Mouse (Mus musculus): ENCODE data around the gene Sobp. TPM values are rescaled to one million over a fixed set of nuclear protein-coding genes. Genes with fewer than 3 reads are reported as not detected.

Sobp gene
- polyA plus RNA-seq (2014; fragmentation: Nextera tagmentation; extraction: Ambion mirVana) = 2.4 and 3.0 TPM in 2 replicates

DNA sequence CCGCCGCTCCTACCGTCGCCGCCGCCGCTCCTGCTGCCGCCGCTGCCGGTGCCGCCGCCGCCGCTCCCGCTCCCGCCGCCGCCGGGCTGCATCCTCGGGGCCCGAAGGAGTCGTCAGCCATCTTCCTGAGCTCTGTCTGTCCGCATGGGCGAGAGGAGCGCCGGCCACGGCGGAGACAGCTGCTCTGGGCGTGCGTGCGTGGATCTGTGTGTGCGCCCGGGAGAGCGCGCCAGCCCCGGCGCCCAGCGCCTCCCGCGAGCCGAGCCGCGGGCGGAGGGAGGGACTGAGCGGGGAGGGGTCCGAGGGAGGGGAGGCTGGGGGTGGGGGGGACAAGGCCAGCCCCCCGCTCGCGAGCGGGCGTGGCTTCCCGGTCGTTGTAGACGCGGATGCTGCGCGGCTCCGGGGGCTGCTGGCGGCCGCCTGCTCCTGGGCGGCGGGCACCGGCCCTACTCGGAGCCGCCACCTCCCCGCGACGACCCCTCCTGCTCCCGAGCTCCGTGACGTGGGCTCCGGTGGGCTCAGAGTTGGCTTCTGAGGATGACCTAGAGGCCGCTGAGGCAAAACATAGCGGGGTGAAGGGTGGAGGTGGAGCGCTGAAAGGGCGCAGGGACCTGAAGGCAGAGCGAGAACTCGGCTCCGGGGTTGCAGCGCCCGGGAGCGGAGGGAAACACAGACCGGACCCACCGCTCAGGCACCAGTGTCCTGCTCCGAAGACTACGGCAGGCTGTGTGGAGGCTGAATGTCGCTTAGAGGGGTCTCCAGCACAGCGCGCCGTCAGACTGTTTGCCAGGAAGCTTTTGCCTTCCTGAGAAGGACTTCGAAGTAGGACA lies at the start of gene Sobp, which contains the start of gene 9030612E09Rik:
Gene Sobp, minus strand, starts transcription at position 205 of the 830 bp plus-strand sequence.
Gene 9030612E09Rik, plus strand, starts transcription at position 379 of the 830 bp plus-strand sequence.
- H3K27ac ChIP-seq (replicated peaks in 1 of 2; ENCODE audit: control insufficient read depth in 1 of 2, insufficient read depth in 1 of 2, low read depth in 2 of 2, low read length in 2 of 2) = peak within 1 kb of the TSS; percentile 35 to 73; a peak in 3 of 4 replicates
- no peaks in the 10 kb centered on the region for H3K36me3 ChIP-seq (ENCODE audit: control insufficient read depth, insufficient read depth, low read length)
- H3K9ac ChIP-seq (ENCODE audit: low read length) = peak within 1 kb of the TSS; percentile 84
- peak within 1 kb of the TSS; percentile 82 to 85 for H3K4me3 ChIP-seq (ENCODE audit: control insufficient read depth in 1 of 2, insufficient read depth in 1 of 2, low read depth in 1 of 2, low read length in 2 of 2)
- no peaks in the 10 kb centered on the region for H3K9me3 ChIP-seq (ENCODE audit: control insufficient read depth, low read length)
- H3K4me2 ChIP-seq (ENCODE audit: low read length) = peak within 1 kb of the TSS; percentile 94
- peaks cover 12% of the 10 kb centered on the region for H3K27me3 ChIP-seq (ENCODE audit: control insufficient read depth, insufficient read depth, low read length)
- peak; percentile 72 for ATAC-seq (ENCODE audit: insufficient number of reproducible peaks, insufficient read depth, low FRiP score, low read depth)
- H3K4me1 ChIP-seq (ENCODE audit: control insufficient read depth in 2 of 2, insufficient read depth in 2 of 2, low read length in 2 of 2) = peaks cover 6 to 19% of the 10 kb centered on the region in 2 experiments
- WGBS = under 1% methylated on average over 78 of the region's 91 CpGs

DNA sequence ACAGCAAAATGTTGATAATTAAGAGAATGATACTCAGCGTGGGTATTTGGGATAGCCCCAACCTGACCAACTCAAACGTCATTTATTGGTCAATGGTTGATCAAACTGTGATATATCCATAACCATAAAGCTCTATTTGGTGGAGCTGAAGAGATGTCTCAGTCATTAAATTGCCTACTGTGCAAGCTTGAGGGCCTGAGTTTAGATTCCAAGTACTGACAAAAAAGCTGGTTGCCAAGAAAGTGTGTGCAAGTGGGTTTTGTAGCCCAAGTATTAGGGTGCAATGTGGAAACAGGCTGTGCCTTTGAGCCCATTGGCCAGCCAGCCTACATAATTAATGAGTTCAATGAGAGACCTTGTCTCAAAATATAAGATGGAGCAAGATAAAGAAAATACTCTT lies 49.1 kb upstream of the Sobp start:
- no peaks in the 10 kb centered on the region for H3K9me3 ChIP-seq (ENCODE audit: control insufficient read depth, low read length)
- no peak for ATAC-seq (ENCODE audit: insufficient number of reproducible peaks, insufficient read depth, low FRiP score, low read depth)
- no peaks in the 10 kb centered on the region for H3K27me3 ChIP-seq (ENCODE audit: control insufficient read depth, insufficient read depth, low read length)
- 87% methylated on average over 2 of the region's 2 CpGs for WGBS
- H3K4me2 ChIP-seq (ENCODE audit: low read length) = no peak overlapping the region
- no peak overlapping the region for H3K9ac ChIP-seq (ENCODE audit: low read length)
- H3K27ac ChIP-seq (replicated peaks in 1 of 2; ENCODE audit: control insufficient read depth in 1 of 2, insufficient read depth in 1 of 2, low read depth in 2 of 2, low read length in 2 of 2) = no peak overlapping the region
- H3K4me3 ChIP-seq (ENCODE audit: control insufficient read depth in 1 of 2, insufficient read depth in 1 of 2, low read depth in 1 of 2, low read length in 2 of 2) = no peak overlapping the region
- no peaks in the 10 kb centered on the region for H3K36me3 ChIP-seq (ENCODE audit: control insufficient read depth, insufficient read depth, low read length)
- H3K4me1 ChIP-seq (ENCODE audit: control insufficient read depth in 2 of 2, insufficient read depth in 2 of 2, low read length in 2 of 2) = peaks cover 0 to 5% of the 10 kb centered on the region in 2 experiments; a peak in 2 of 4 replicates

DNA sequence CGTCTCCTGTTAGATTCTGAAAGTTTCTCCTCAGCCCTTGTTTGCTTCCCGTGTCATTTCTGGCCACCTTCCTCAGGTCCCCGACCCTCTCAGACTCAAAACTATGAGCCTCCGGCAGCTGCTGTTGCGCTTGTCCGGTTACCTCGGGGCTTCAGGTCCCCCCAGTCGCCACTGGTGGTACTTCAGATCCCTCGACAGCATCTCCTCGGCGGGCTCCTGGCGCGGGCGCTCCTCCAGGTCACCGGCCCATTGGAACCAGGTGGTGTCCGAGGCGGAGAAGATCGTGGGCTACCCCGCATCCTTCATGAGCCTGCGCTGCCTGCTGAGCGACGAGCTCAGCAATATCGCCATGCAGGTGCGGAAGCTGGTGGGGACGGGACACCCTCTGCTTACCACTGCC lies 47.3 kb upstream of the Sobp start:
- H3K36me3 ChIP-seq (ENCODE audit: control insufficient read depth, insufficient read depth, low read length) = no peaks in the 10 kb centered on the region
- no peaks in the 10 kb centered on the region for H3K27me3 ChIP-seq (ENCODE audit: control insufficient read depth, insufficient read depth, low read length)
- no peaks in the 10 kb centered on the region for H3K9me3 ChIP-seq (ENCODE audit: control insufficient read depth, low read length)
- H3K27ac ChIP-seq (replicated peaks in 1 of 2; ENCODE audit: control insufficient read depth in 1 of 2, insufficient read depth in 1 of 2, low read depth in 2 of 2, low read length in 2 of 2) = peak overlapping the region; percentile 86 to 93
- H3K4me1 ChIP-seq (ENCODE audit: control insufficient read depth in 2 of 2, insufficient read depth in 2 of 2, low read length in 2 of 2) = peaks cover 0 to 5% of the 10 kb centered on the region in 2 experiments; a peak in 2 of 4 replicates
- H3K4me2 ChIP-seq (ENCODE audit: low read length) = peak overlapping the region; percentile 95
- peak overlapping the region; percentile 95 for H3K9ac ChIP-seq (ENCODE audit: low read length)
- under 1% methylated on average over 25 of the region's 25 CpGs for WGBS
- peak overlapping the region; percentile 80 to 99 for H3K4me3 ChIP-seq (ENCODE audit: control insufficient read depth in 1 of 2, insufficient read depth in 1 of 2, low read depth in 1 of 2, low read length in 2 of 2)
- peak; percentile 5; the same call in 1 of the 2 replicates for ATAC-seq (ENCODE audit: insufficient number of reproducible peaks, insufficient read depth, low FRiP score, low read depth)

DNA sequence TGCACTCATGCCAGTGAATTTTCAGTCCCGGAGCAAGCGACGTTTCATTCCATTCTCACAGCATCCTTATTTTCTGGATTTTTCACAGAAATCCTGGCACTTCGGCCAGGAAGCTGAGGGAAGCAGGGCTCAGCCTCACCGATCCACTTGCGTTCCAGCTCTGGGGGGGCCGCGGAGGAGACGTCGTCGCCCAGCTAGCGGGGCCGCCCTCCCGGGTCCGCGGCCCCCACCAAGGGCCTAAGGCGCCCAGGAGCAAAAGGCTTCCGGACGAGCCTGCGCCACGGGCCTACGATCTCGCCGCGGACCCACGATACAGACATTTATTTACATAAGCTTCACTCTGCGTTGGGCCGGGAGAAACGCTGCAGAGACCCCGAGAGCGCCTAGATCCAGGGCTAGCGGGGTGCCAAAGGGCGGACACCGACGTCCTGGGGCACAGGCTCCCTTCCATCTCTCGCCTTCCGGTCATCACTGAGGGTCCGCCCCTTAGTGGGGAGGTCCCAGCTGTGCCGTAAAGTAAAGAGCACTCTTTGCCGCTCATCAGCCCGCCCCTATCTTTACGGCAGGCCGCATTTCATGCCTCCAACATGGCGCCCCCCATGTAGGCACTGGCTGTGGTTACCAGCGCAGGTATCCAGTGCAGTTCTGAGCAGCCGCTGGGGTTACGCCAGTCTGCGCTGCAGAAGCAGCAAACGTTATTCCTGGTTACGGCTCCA lies 46.7 kb upstream of the Sobp start, which contains the start of gene Pdss2:
Gene Pdss2, plus strand, starts transcription at position 577 of the 716 bp plus-strand sequence.
- Histone ChIP-seq H3K4me2 (ENCODE audit: low read length) (peak within 1 kb of the TSS; percentile 95), H3K27ac (replicated peaks in 1 of 2; ENCODE audit: control insufficient read depth in 1 of 2, insufficient read depth in 1 of 2, low read depth in 2 of 2, low read length in 2 of 2) (peak within 1 kb of the TSS; percentile 93 to 99), H3K9ac (ENCODE audit: low read length) (peak within 1 kb of the TSS; percentile 95), H3K36me3 (ENCODE audit: control insufficient read depth, insufficient read depth, low read length) (no peaks in the 10 kb centered on the region), H3K4me3 (ENCODE audit: control insufficient read depth in 1 of 2, insufficient read depth in 1 of 2, low read depth in 1 of 2, low read length in 2 of 2) (peak within 1 kb of the TSS; percentile 80 to 99), H3K27me3 (ENCODE audit: control insufficient read depth, insufficient read depth, low read length) (no peaks in the 10 kb centered on the region), H3K9me3 (ENCODE audit: control insufficient read depth, low read length) (no peaks in the 10 kb centered on the region), H3K4me1 (ENCODE audit: control insufficient read depth in 2 of 2, insufficient read depth in 2 of 2, low read length in 2 of 2) (peaks cover 0 to 5% of the 10 kb centered on the region in 2 experiments; a peak in 2 of 4 replicates)
- ATAC-seq (ENCODE audit: insufficient number of reproducible peaks, insufficient read depth, low FRiP score, low read depth) = peak; percentile 96
- under 1% methylated on average over 48 of the region's 50 CpGs for WGBS

DNA sequence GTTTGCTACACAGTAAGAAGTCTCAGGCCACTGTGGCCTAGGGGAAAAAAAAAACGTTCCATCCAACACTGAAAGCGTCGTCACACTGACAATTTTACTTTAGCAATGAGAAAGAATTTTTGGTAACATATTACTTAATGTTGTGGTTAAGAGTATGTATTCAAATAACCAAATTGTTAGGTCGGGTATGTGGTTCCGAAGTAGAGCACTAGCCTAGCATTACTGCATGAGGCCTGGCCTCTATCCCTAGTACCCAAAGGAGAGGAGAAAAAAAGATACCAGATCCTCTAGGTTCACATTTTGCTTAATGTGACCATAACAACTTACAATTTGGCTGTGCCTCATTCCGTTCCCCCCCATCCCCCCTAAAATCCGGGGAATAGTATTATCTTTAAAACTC lies 46.1 kb upstream of the Sobp start:
- Histone ChIP-seq H3K9me3 (ENCODE audit: control insufficient read depth, low read length) (no peaks in the 10 kb centered on the region), H3K27me3 (ENCODE audit: control insufficient read depth, insufficient read depth, low read length) (no peaks in the 10 kb centered on the region), H3K4me3 (ENCODE audit: control insufficient read depth in 1 of 2, insufficient read depth in 1 of 2, low read depth in 1 of 2, low read length in 2 of 2) (peak overlapping the region; percentile 80 to 99), H3K4me2 (ENCODE audit: low read length) (peak overlapping the region; percentile 79), H3K4me1 (ENCODE audit: control insufficient read depth in 2 of 2, insufficient read depth in 2 of 2, low read length in 2 of 2) (peaks cover 0 to 5% of the 10 kb centered on the region in 2 experiments; a peak in 2 of 4 replicates), H3K36me3 (ENCODE audit: control insufficient read depth, insufficient read depth, low read length) (no peaks in the 10 kb centered on the region), H3K27ac (replicated peaks in 1 of 2; ENCODE audit: control insufficient read depth in 1 of 2, insufficient read depth in 1 of 2, low read depth in 2 of 2, low read length in 2 of 2) (peak overlapping the region; percentile 93 to 99), H3K9ac (ENCODE audit: low read length) (peak overlapping the region; percentile 95)
- WGBS = 15% methylated on average over 7 of the region's 7 CpGs
- no peak for ATAC-seq (ENCODE audit: insufficient number of reproducible peaks, insufficient read depth, low FRiP score, low read depth)

DNA sequence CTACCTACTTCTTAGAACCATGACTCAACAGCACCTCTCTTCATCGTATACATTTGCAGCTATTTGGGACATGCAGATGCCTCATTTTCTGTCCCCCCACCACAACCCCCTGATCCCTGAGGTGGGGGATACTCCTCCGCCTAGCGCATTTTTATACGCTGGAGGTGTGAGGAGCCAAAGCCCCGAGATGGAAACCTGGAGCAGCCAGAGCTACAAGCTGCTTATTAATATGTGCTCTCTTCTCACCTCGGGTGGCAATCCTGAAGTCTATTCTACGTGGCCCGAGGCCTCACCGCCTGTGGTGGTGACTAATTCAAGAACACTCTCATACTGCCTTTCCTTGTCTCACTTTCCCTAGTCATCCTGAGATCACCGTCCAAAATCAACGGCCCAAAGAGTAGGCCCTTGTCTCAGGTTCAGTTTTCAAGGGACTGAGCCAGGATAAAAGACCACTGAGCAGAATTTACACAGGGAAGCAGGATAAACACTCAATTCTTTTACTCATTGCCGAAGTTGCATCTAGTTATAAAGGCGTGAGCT lies 43.1 kb upstream of the Sobp start:
- H3K4me1 ChIP-seq (ENCODE audit: control insufficient read depth in 2 of 2, insufficient read depth in 2 of 2, low read length in 2 of 2) = peaks cover 0 to 5% of the 10 kb centered on the region in 2 experiments; a peak in 2 of 4 replicates
- 90% methylated on average over 13 of the region's 13 CpGs for WGBS
- no peaks in the 10 kb centered on the region for H3K36me3 ChIP-seq (ENCODE audit: control insufficient read depth, insufficient read depth, low read length)
- no peaks in the 10 kb centered on the region for H3K9me3 ChIP-seq (ENCODE audit: control insufficient read depth, low read length)
- no peak overlapping the region for H3K27ac ChIP-seq (replicated peaks in 1 of 2; ENCODE audit: control insufficient read depth in 1 of 2, insufficient read depth in 1 of 2, low read depth in 2 of 2, low read length in 2 of 2)
- H3K27me3 ChIP-seq (ENCODE audit: control insufficient read depth, insufficient read depth, low read length) = no peaks in the 10 kb centered on the region
- H3K4me3 ChIP-seq (ENCODE audit: control insufficient read depth in 1 of 2, insufficient read depth in 1 of 2, low read depth in 1 of 2, low read length in 2 of 2) = no peak overlapping the region
- ATAC-seq (ENCODE audit: insufficient number of reproducible peaks, insufficient read depth, low FRiP score, low read depth) = no peak
- H3K4me2 ChIP-seq (ENCODE audit: low read length) = no peak overlapping the region
- H3K9ac ChIP-seq (ENCODE audit: low read length) = no peak overlapping the region

DNA sequence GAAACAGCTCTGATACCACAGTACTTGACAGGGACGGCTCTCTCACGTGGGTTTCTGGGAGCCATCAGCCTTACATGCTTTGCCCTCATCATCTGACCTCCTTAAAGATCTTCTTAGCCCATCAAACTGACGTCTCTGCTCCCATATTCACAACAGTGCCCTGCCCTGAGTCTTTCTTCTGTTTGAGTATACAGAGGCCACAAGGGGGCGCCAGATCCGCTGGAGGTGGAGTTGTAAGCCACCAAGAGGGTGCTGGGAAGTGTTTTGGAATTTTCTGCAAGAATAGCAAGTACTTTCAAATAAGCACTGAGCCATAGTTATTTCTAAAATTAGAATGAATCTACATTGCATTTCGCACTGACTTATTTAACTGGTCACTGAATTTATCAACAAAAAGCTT lies 37.5 kb upstream of the Sobp start:
- Histone ChIP-seq H3K4me2 (ENCODE audit: low read length) (no peak overlapping the region), H3K9me3 (ENCODE audit: control insufficient read depth, low read length) (peaks cover 9% of the 10 kb centered on the region; the same call in 1 of the 2 replicates), H3K36me3 (ENCODE audit: control insufficient read depth, insufficient read depth, low read length) (no peaks in the 10 kb centered on the region), H3K9ac (ENCODE audit: low read length) (no peak overlapping the region), H3K27me3 (ENCODE audit: control insufficient read depth, insufficient read depth, low read length) (no peaks in the 10 kb centered on the region), H3K4me1 (ENCODE audit: control insufficient read depth in 2 of 2, insufficient read depth in 2 of 2, low read length in 2 of 2) (no peaks in the 10 kb centered on the region), H3K4me3 (ENCODE audit: control insufficient read depth in 1 of 2, insufficient read depth in 1 of 2, low read depth in 1 of 2, low read length in 2 of 2) (no peak overlapping the region), H3K27ac (replicated peaks in 1 of 2; ENCODE audit: control insufficient read depth in 1 of 2, insufficient read depth in 1 of 2, low read depth in 2 of 2, low read length in 2 of 2) (no peak overlapping the region)
- WGBS = 31% methylated on average over 6 of the region's 6 CpGs
- ATAC-seq (ENCODE audit: insufficient number of reproducible peaks, insufficient read depth, low FRiP score, low read depth) = no peak
